Mouse (Mus musculus) hematopoietic multipotent progenitor cell, adult 10-12 weeks (in vitro differentiated cells): ENCODE measurements around the gene Susd6. TPM values are rescaled to one million over a fixed set of nuclear protein-coding genes. Genes with fewer than 3 reads are reported as not detected.

Experiments
- polyA plus RNA-seq: library from polyadenylated mRNA; stranded (reverse); fragments of >175 nt; gene quantifications from 2 replicates; pipeline ENCODE4 v1.2.3, GENCODE M21; 2012; ENCODE audit warnings: low replicate concordance

Gene Susd6
- polyA plus RNA-seq, result 34.6 and 36.9 TPM in 2 replicates

DNA sequence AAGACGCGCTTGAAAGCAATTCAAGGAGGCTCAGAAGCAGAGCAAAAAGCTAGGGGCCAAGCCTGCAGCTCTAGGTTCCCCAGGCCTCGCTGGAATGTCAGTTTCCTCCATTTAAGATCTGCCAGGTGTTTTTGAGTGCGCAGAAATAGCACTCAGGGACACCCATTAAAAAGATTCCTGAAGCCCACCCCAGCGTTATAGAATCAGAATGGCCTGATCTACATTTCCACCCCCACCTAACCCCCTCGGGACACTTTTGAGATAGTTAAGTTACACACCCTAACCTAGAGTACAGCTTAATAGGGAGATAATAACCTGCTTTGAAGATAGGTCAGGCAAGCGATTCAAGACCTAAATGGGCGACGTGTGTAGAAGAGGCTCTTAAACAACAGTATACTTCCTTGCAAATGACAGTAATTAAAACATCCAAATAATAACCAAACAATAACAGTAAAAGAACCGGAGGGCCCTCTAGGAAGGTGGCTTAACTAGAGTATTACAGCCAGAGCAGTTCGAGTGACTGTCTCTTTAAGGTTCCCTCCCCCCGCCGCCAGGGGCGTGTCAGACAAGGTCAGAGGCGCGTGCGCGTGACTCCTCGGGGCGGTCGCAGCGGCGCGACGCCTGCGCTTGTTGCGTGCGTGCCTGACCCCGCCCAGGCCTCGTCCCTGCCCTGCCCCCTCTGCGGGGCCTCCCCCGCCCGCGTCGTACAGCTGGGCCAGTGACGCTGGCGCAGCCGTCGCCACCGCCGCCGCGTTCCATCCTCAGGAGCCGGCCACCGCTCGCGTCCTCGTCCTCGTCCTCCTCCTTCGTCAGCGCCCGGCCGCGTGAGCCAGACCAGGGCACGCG lies at the start of gene Susd6:
Gene Susd6, plus strand, starts transcription at position 662 of the 846 bp plus-strand sequence.

DNA sequence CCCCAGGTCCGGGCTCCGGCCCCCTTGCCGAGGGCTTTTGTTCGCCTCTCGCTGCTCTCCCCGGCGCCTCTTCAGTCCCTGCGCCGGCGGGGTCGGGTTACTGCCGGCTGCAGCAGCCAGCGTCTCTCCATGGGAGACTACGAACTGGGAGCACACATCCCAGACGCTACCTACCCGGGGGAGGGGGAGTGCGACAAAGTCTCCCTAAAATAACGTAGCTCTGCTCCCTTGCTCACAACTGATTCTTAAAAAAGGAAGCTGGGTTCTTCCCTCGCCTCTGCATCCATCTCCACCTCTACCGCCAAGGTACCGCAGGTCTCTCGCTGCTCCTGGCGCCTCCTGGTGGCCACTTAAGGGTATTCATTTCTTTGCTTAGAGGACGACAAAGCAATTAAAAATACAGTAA lies 29.9 kb upstream of the Susd6 start, which contains the start of gene Ccdc177:
Gene Ccdc177, minus strand, starts transcription at position 292 of the 406 bp plus-strand sequence.

Other genes starting within 250 kb of the Susd6 start
- gene Slc39a9, start 146.6 kb upstream of the Susd6 start, polyA plus RNA-seq, result 3.4 and 14.0 TPM in 2 replicates
- 3.0 and 14.1 TPM in 2 replicates for gene Erh, start 146.2 kb upstream of the Susd6 start, polyA plus RNA-seq
- gene Plekhd1, start 97.9 kb upstream of the Susd6 start, polyA plus RNA-seq, result 0.11 TPM in 1 of 2 replicates, not detected in the other
- gene Ccdc177, start 29.8 kb upstream of the Susd6 start, polyA plus RNA-seq, result not detected in 2 replicates
- gene Srsf5, start 155.0 kb downstream of the Susd6 start, polyA plus RNA-seq, result 44.3 and 201 TPM in 2 replicates
- gene Slc10a1, start 178.2 kb downstream of the Susd6 start, polyA plus RNA-seq, result not detected in 2 replicates
- gene Smoc1, start 236.3 kb downstream of the Susd6 start, polyA plus RNA-seq, result 0.06 and 0.16 TPM in 2 replicates